Mouse (Mus musculus) gastrocnemius, postnatal 4 days (tissue): ENCODE data around the gene Glis3. TPM values are rescaled to one million over a fixed set of nuclear protein-coding genes. Genes with fewer than 3 reads are reported as not detected.

Experiments used
- DNase-seq, 2 experiments: peaks; one replicate each; pipeline ENCODE4 v3.0.0; 2021 to 2022; ENCODE audit warnings: low spot score in 2 of 2, mixed read lengths in 2 of 2
- total RNA-seq, 2 experiments: library from RNA; stranded (reverse); gene quantifications; 2 replicates each; pipeline ENCODE4 v1.2.3; 2021

Gene Glis3
- total RNA-seq, 2 experiments from 2014 or later = 3.6 to 4.7 TPM

- no peak for DNase-seq
Measured at GRCm38 (mm10) chr19:28266850-28267249, 413.0 kb downstream of the Glis3 start.

- no peak for DNase-seq
Measured at GRCm38 (mm10) chr19:28265776-28266175, 414.1 kb downstream of the Glis3 start.

GRCm38 (mm10) chr19:28258907-28259675 lies 420.8 kb downstream of the Glis3 start:
- DNase-seq = no peak

GRCm38 (mm10) chr19:28258480-28258879 lies 421.4 kb downstream of the Glis3 start:
- no peak for DNase-seq

GRCm38 (mm10) chr19:28247345-28247744 lies 432.5 kb downstream of the Glis3 start:
- DNase-seq = no peak

GRCm38 (mm10) chr19:28246186-28246585 lies 433.7 kb downstream of the Glis3 start:
- DNase-seq = no peak

DNA sequence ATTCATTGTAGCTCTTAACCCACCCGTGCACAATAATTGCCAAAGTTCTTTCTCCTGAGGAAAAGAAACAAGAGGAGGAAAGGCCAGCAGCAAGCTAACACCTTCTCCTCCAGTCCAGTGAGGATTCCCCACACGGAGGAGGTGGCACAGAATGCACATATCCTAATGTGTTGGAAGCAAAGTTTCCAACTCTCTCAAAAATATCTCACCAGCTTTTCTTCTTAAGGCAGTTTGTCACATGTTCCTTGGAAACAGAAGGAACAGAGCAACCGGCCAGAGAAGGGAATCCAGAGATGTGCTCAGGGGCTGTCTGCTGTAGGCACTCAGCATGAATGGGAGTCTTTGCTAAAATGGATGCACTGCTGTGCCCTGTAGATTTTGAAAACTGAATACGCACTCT lies 441.8 kb downstream of the Glis3 start:
- no peak for DNase-seq

- no peak for DNase-seq
Measured at GRCm38 (mm10) chr19:28237621-28238020, 442.3 kb downstream of the Glis3 start.

GRCm38 (mm10) chr19:28235571-28235970 lies 444.3 kb downstream of the Glis3 start:
- DNase-seq = no peak

DNA sequence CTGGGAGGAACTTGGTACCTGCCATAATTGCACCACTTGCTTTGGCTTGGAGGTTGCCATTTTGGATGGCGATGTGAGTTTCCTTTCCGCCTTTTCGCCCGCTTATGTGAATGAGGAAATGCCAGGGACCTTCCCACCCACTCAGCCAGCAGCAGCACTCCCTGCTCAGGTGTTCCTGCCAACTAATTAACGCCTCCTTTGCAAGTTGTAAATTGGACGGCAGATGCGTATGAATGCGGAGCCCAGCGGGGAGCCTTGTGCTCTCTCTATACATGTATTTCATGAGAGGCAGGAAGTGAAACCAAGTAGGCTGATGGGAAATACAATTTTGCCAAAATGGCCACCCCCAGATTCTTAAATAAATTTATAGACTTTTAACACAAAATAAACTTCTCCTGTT lies 444.8 kb downstream of the Glis3 start:
- DNase-seq = no peak

- no peak for DNase-seq
Measured at GRCm38 (mm10) chr19:28234676-28235075, 445.2 kb downstream of the Glis3 start.

DNA sequence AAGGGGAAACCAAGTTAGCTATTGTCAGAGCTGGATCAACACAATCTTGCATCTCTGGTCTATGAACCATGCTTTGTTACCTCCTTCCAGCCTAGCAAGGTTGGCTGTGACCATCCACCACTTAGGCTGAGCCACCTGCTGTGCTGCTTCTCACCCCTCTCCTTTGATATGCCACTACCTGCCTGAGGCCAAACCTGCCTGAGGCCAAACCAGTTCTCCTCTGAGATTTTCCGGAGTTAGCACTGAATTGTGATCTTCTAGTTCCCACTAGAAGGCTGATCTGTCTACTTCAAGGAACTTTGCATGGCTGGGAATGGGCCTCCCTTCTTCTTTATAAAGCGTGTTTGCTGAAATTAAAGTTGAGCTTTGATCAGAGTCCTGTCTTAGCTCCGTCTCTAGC lies 448.4 kb downstream of the Glis3 start:
- DNase-seq = no peak

GRCm38 (mm10) chr19:28227526-28227925 lies 452.4 kb downstream of the Glis3 start:
- DNase-seq = no peak

DNA sequence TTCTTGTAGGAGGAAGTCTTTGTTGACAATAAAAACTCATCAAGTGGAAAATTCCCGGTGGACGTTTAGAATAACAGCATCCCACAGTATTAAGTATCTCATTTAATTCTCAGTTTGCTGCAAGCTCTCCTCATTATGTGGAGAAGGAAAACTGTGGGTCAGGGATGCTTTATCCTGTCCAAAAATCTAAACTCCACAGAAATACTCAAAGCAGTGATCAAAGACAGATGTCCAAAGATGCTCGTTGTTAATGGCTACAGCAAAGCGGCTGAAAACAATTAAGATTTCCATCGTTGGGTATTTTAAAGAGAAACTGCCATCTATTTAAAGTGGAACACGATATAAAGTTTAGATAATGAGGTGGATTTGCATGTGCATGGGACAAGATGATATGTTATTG lies 454.2 kb downstream of the Glis3 start:
- no peak for DNase-seq

- no peak for DNase-seq
Measured at GRCm38 (mm10) chr19:28211630-28212029, 468.2 kb downstream of the Glis3 start.

Other genes with a start within 250 kb of the Glis3 start
- gene Slc1a1, start 155.0 kb upstream of the Glis3 start, total RNA-seq = under 1 TPM; 0.65 to 0.69 TPM